Mouse (Mus musculus): ENCODE data around the gene Prune2. TPM values are rescaled to one million over a fixed set of nuclear protein-coding genes. Genes with fewer than 3 reads are reported as not detected.

Gene Prune2
- polyA plus RNA-seq, 1 experiment from 2014 or later, result 0.73 TPM

GRCm38 (mm10) chr19:16959551-16959950 lies 3.6 kb downstream of the Prune2 start:
- TF ChIP-seq CTCF (IDR thresholded peaks at IDR 0.05), result no peak
- no peak for TF ChIP-seq EP300 (IDR thresholded peaks at IDR 0.05)
- Histone ChIP-seq H3K27ac (ENCODE audit: low read length) (no peak overlapping the region), H3K4me1 (ENCODE audit: insufficient read depth, low read depth, low read length) (peaks cover 8% of the 10 kb centered on the region), H3K36me3 (ENCODE audit: insufficient read depth, low read length) (no peaks in the 10 kb centered on the region), H3K9me3 (ENCODE audit: low read length) (no peaks in the 10 kb centered on the region), H3K4me3 (ENCODE audit: low read depth, low read length) (no peak overlapping the region), H3K4me2 (replicated peaks; ENCODE audit: low read depth, low read length) (no peak overlapping the region), H3K9ac (replicated peaks; ENCODE audit: low read depth) (no peak overlapping the region), H3K27me3 (replicated peaks; ENCODE audit: insufficient read depth, low read length) (0 out of 2 replicates have a peak, but pooled peaks cover under 1% of the 10 kb centered on the region)
- ATAC-seq (no peak), DNase-seq (ENCODE audit: low spot score) (no peak)
- 26% methylated on average over 8 of the region's 8 CpGs for WGBS

DNA sequence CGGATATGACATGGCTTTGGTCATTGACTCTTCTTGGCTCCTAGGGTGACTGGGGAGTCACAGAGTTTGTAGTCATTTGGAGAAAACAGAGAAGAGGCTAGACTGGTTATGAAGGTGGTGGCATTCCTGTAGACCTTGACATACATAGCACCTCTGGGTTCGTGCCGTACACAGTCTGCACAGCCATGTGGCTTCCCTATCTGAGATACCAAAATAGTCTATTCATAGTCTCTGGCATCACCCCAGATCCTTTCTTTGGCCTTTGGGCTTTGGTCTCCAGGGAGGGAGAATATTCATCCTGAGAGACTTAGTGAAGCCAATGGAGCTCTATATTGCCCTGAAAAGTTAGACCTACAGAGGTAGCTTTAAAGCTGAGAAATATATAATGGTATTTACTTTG lies 5.1 kb downstream of the Prune2 start:
- DNase-seq (ENCODE audit: low spot score), result no peak
- WGBS, result 95% methylated on average over 3 of the region's 3 CpGs

GRCm38 (mm10) chr19:16963178-16963577 lies 7.3 kb downstream of the Prune2 start:
- TF ChIP-seq CTCF (IDR thresholded peaks at IDR 0.05), result no peak
- no peak for TF ChIP-seq EP300 (IDR thresholded peaks at IDR 0.05)
- no peak overlapping the region for H3K4me2 ChIP-seq (replicated peaks; ENCODE audit: low read depth, low read length)
- no peaks in the 10 kb centered on the region for H3K27me3 ChIP-seq (replicated peaks; ENCODE audit: insufficient read depth, low read length)
- no peaks in the 10 kb centered on the region for H3K4me1 ChIP-seq (ENCODE audit: insufficient read depth, low read depth, low read length)
- WGBS, result 86% methylated on average over 3 of the region's 3 CpGs
- DNase-seq (ENCODE audit: low spot score) (no peak), ATAC-seq (no peak)
- H3K4me3 ChIP-seq (ENCODE audit: low read depth, low read length), result no peak overlapping the region
- H3K27ac ChIP-seq (ENCODE audit: low read length), result no peak overlapping the region
- H3K9ac ChIP-seq (replicated peaks; ENCODE audit: low read depth), result no peak overlapping the region
- H3K9me3 ChIP-seq (ENCODE audit: low read length), result no peaks in the 10 kb centered on the region
- no peaks in the 10 kb centered on the region for H3K36me3 ChIP-seq (ENCODE audit: insufficient read depth, low read length)

More for the DNA sequence above, 5.1 kb downstream of the Prune2 start:
- Histone ChIP-seq H3K27me3 (replicated peaks; ENCODE audit: insufficient read depth, low read length) (no peaks in the 10 kb centered on the region), H3K4me3 (ENCODE audit: low read depth, low read length) (no peak overlapping the region), H3K36me3 (ENCODE audit: insufficient read depth, low read length) (no peaks in the 10 kb centered on the region), H3K9me3 (ENCODE audit: low read length) (no peaks in the 10 kb centered on the region), H3K9ac (replicated peaks; ENCODE audit: low read depth) (no peak overlapping the region), H3K27ac (ENCODE audit: low read length) (no peak overlapping the region), H3K4me1 (ENCODE audit: insufficient read depth, low read depth, low read length) (peaks cover 7% of the 10 kb centered on the region), H3K4me2 (replicated peaks; ENCODE audit: low read depth, low read length) (no peak overlapping the region)
- TF ChIP-seq EP300 (IDR thresholded peaks at IDR 0.05), result no peak
- no peak for ATAC-seq

DNA sequence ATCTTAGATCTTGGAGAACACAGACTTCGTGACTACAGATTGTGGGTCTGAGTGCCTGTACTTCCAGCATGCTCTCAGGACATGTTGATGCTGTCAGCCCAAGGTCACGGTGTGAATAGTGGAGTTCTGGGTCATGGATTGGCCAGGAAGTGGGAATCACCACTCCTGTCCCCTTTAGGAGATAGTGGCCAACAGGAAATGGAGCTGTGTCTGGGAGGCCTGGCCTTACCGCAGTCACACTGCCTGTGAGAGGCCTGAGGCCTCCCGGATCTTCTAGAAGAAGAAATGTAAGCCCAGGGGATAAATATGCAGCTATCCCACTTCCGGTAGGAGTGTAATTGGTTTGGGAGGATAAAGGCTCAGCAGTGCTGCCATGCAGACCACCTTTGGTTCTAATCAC lies 12.8 kb downstream of the Prune2 start:
- no peaks in the 10 kb centered on the region for H3K36me3 ChIP-seq (ENCODE audit: insufficient read depth, low read length)
- 71% methylated on average over 5 of the region's 5 CpGs for WGBS

GRCm38 (mm10) chr19:16970612-16971011 lies 14.7 kb downstream of the Prune2 start:
- DNase-seq (ENCODE audit: low spot score) (no peak), ATAC-seq (no peak)
- Histone ChIP-seq H3K36me3 (ENCODE audit: insufficient read depth, low read length) (no peaks in the 10 kb centered on the region), H3K9ac (replicated peaks; ENCODE audit: low read depth) (no peak overlapping the region), H3K4me2 (replicated peaks; ENCODE audit: low read depth, low read length) (no peak overlapping the region), H3K9me3 (ENCODE audit: low read length) (no peaks in the 10 kb centered on the region), H3K27ac (ENCODE audit: low read length) (no peak overlapping the region), H3K27me3 (replicated peaks; ENCODE audit: insufficient read depth, low read length) (no peaks in the 10 kb centered on the region), H3K4me1 (ENCODE audit: insufficient read depth, low read depth, low read length) (no peaks in the 10 kb centered on the region), H3K4me3 (ENCODE audit: low read depth, low read length) (no peak overlapping the region)
- TF ChIP-seq CTCF (IDR thresholded peaks at IDR 0.05), result no peak
- no peak for TF ChIP-seq EP300 (IDR thresholded peaks at IDR 0.05)
- 48% methylated on average over 2 of the region's 2 CpGs for WGBS

More for the DNA sequence above, 12.8 kb downstream of the Prune2 start:
- DNase-seq (ENCODE audit: low spot score) (no peak), ATAC-seq (no peak)
- H3K27me3 ChIP-seq (replicated peaks; ENCODE audit: insufficient read depth, low read length), result no peaks in the 10 kb centered on the region
- no peak overlapping the region for H3K4me2 ChIP-seq (replicated peaks; ENCODE audit: low read depth, low read length)
- no peak for TF ChIP-seq CTCF (IDR thresholded peaks at IDR 0.05)
- no peak for TF ChIP-seq EP300 (IDR thresholded peaks at IDR 0.05)
- H3K9me3 ChIP-seq (ENCODE audit: low read length), result no peaks in the 10 kb centered on the region
- H3K27ac ChIP-seq (ENCODE audit: low read length), result no peak overlapping the region
- H3K4me3 ChIP-seq (ENCODE audit: low read depth, low read length), result no peak overlapping the region
- H3K9ac ChIP-seq (replicated peaks; ENCODE audit: low read depth), result no peak overlapping the region
- H3K4me1 ChIP-seq (ENCODE audit: insufficient read depth, low read depth, low read length), result no peaks in the 10 kb centered on the region

DNA sequence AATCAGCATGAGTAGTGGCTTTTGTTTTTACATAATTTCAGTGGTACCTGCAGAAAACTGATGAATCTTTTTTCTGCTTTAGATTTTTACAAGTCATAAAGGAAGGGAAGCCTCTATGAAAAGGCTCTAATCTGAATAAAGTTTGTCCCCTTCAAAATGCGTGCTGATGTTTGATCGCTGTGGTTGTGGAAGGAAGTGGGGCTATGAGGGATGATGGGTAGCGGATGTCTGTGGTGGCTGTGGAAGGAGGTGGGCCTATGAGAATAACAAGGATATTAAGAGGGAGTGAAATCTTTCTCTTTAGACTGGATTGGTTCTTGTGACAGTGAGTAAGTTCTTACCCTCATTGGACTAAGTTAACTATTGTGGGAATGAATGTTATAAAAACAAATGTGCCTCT lies 23.0 kb downstream of the Prune2 start:
- Histone ChIP-seq H3K27ac (ENCODE audit: low read length) (no peak overlapping the region), H3K27me3 (replicated peaks; ENCODE audit: insufficient read depth, low read length) (no peaks in the 10 kb centered on the region), H3K4me3 (ENCODE audit: low read depth, low read length) (no peak overlapping the region), H3K4me2 (replicated peaks; ENCODE audit: low read depth, low read length) (no peak overlapping the region), H3K4me1 (ENCODE audit: insufficient read depth, low read depth, low read length) (no peaks in the 10 kb centered on the region), H3K9me3 (ENCODE audit: low read length) (no peaks in the 10 kb centered on the region), H3K9ac (replicated peaks; ENCODE audit: low read depth) (no peak overlapping the region), H3K36me3 (ENCODE audit: insufficient read depth, low read length) (no peaks in the 10 kb centered on the region)
- 87% methylated on average over 3 of the region's 3 CpGs for WGBS
- TF ChIP-seq CTCF (IDR thresholded peaks at IDR 0.05) (no peak), EP300 (IDR thresholded peaks at IDR 0.05) (no peak)
- no peak for ATAC-seq
- no peak for DNase-seq (ENCODE audit: low spot score)

DNA sequence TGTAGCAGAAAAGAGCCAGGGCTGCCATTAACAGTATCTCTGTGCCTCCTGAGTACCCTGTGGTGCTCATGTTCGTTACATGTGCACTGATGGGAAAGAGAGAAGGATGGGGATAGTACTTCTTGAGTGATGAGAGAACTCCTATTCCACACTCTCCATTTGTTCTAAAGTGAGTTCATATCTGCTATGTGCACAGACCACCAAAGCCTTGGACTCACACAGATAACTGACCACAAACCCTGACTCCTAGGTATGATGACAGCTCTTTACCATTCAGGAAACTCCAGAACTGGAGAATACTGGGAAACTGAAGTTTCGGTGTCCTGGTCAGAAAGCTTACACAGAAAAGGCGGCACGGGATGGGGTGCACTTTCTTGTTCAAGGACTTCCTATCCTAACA lies 25.8 kb downstream of the Prune2 start:
- Histone ChIP-seq H3K4me3 (ENCODE audit: low read depth, low read length) (no peak overlapping the region), H3K4me2 (replicated peaks; ENCODE audit: low read depth, low read length) (no peak overlapping the region), H3K9me3 (ENCODE audit: low read length) (no peaks in the 10 kb centered on the region), H3K4me1 (ENCODE audit: insufficient read depth, low read depth, low read length) (no peaks in the 10 kb centered on the region), H3K9ac (replicated peaks; ENCODE audit: low read depth) (no peak overlapping the region), H3K36me3 (ENCODE audit: insufficient read depth, low read length) (no peaks in the 10 kb centered on the region), H3K27ac (ENCODE audit: low read length) (no peak overlapping the region), H3K27me3 (replicated peaks; ENCODE audit: insufficient read depth, low read length) (no peaks in the 10 kb centered on the region)
- WGBS, result 77% methylated on average over 4 of the region's 4 CpGs
- DNase-seq (ENCODE audit: low spot score) (no peak), ATAC-seq (no peak)
- TF ChIP-seq CTCF (IDR thresholded peaks at IDR 0.05), result no peak
- TF ChIP-seq EP300 (IDR thresholded peaks at IDR 0.05), result no peak
